Mouse (Mus musculus): ENCODE data around the gene Fa2h. TPM values are rescaled to one million over a fixed set of nuclear protein-coding genes. Genes with fewer than 3 reads are reported as not detected.
"Not testable (repeated sequence)": the region's sequence is repeated elsewhere in the genome, so short reads cannot be mapped to it uniquely, and the experiment has no call there.

The Fa2h gene
- total RNA-seq, 2 experiments from 2014 or later: 4.1 to 5.1 TPM

DNA sequence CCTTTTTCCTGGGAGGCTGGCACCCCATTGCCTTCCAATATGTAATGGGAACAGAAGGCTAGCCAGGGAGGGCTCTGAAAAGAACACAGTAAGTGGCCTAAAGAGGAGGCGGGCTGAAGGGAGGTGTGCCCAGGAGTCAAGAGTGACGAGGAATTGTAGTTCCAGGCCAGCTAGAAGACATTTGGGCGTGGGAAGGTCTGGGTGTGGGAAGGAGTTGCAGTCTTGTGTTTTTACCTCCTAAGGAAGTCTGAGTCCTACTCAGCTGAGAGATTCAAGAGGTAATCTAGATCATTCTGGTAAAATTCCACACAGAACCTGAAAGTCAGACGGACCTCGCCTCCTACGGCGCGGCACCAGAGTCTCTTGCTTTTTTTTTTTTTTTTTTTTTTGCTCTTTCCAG lies 30.1 kb downstream of the Fa2h start:
- DNase-seq (ENCODE audit: extremely low spot score in 1 of 2, low spot score in 2 of 2): no peak
- intact Hi-C loops (cut with DNase I): no loop called here

DNA sequence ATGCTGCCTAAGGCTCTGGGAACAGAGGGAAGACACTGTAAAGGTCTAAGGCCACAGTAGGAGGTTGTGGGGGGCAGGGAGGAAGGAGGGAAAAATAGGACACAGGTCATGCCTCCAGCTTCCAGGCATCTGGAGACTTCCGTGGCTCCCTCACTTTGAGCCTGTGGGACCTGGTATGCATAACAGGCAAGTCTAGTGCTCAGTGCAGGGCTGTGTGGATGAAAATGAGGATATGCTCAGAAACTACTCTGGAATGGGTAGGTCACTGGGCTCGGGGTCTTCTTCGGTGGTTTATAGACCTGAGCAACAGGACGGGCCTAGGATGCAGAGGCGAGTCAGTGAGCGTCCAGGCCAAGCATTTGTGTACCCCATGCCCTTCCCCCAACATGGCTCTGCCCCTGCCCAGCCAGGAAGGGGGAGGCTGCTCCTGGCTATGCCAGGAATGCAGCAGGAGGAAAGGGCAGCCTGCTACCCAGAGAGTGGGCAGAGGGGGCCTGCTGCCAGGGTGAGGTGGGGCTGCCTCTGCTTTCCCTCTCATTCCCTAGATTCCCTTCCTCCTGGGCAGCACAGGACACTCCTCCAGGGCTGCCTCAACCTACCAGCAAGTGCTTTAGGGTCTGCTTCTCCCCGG lies 32.9 kb downstream of the Fa2h start:
- intact Hi-C loops (cut with DNase I): no loop called here
- DNase-seq (ENCODE audit: extremely low spot score in 1 of 2, low spot score in 2 of 2): no peak

DNA sequence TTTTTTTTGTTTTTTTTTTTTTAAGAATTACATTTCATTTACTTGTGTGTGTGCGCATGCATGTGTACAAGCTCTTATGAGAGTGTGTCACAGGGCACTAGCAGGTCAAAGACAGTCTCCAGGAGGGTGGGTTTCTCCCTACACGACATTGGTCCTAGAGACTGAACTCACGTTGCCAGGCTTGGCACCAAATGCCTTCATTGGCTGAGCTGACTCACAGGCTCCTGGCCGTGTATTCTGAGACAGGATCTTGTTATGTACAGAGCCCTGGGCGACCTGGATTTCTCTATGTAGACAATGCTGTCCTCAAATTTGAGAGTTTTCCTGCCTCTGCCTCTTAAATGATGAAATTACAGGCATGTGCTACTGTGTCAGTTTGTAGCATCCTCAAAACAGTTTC lies 33.7 kb downstream of the Fa2h start:
- intact Hi-C loops (cut with DNase I): no loop called here
- no peak for DNase-seq (ENCODE audit: extremely low spot score in 1 of 2, low spot score in 2 of 2)

DNA sequence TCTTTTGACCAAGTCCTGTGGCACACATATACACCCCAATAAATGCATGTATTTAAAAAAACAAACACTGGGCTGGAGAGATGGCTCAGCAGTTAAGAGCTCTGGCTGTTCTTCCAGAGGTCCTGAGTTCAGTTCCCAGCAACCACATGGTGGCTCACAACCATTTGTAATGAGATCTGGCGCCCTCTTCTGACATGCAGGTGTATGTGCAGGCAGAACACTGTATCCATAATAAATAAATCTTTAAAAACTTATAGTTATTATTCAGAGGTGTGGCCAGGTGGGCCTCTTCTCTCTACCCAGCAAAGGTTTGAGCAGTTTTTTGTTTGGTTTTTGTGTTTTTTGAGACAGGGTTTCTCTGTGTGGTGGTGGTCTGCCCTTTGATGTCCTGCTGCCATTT lies 34.7 kb downstream of the Fa2h start:
- no peak for DNase-seq (ENCODE audit: extremely low spot score in 1 of 2, low spot score in 2 of 2)
- intact Hi-C loops (cut with DNase I): no loop called here

DNA sequence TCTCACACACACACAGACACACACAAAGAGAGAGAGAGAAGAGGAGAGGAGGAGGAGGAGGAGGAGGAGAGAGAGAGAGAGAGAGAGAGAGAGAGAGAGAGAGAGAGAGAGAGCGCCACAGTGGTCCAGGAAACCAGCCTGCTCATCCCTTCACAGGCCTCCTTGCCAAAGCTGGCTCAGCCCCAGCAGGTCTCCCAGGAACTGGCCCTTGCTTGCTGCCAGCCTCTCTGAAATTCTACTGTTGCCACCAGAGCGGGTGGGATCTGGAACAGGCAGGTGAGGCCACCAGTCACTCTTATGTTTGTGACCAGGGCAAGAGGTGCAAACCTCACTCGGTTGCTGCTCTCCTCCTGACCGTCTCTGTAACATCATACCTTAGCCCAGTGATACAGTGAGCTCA lies 36.2 kb downstream of the Fa2h start:
- intact Hi-C loops (cut with DNase I): no loop called here
- DNase-seq (ENCODE audit: extremely low spot score in 1 of 2, low spot score in 2 of 2): no peak

DNA sequence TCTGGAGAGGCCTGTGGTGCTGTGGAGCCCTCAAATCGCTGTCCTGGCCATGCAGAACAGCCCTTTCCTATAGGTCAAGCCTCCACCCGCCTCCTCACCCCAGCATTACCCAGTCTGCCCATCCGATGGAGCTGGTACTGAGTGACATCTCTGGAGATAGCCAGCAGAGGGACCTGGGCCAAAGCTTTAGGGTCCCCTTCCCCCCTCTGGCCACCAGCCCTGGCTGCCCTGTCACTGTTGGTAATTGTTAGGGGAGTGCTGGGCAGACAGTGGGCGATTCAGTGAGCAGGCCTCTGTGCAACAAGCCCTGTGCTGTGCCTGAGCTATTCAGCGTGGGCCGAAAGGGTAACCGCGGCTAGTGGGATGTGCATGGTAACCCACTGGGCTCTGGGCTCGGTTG lies 40.1 kb downstream of the Fa2h start:
- intact Hi-C loops (cut with DNase I): no loop called here
- peak; percentile 13 to 57 for DNase-seq (ENCODE audit: extremely low spot score in 1 of 2, low spot score in 2 of 2)

DNA sequence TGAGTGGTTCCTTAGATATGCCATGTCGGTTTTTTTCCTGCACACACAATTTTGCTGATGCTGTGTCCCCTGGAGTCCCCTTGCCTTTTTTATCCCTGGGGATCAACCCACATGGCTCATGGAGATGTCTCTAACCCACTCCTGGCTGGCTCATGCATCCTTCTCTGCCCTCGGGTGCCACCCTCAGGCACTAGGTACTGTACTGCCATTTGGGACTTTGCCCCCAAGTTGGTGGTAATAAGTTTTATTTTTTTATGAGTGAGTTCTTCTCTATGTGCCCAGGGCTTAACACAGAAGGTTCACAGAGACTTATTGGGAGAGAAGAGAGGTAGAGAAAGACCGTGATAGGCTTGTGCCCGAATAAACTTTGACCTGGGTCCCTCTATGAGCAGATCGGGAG lies 41.3 kb downstream of the Fa2h start:
- no peak for DNase-seq (ENCODE audit: extremely low spot score in 1 of 2, low spot score in 2 of 2)
- intact Hi-C loops (cut with DNase I): no loop called here

DNA sequence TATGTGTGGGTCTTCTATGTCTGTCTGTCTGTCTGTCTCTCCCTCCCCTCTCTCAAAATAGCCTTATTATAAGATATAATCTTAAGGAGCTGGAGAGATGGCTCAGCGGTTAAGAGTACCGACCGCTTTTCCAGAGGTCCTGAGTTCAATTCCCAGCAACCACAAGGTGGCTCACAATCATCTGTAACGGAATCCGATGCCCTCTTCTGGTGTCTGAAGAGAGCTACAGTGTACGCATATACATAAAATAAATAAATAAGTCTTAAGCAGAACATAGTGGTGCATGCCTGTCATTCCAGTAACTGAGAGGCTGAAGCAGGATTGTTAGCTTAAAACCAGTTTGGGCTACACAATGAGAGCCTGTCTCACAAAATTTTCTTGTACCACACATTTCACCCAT lies 43.0 kb downstream of the Fa2h start:
- intact Hi-C loops (cut with DNase I): no loop called here
- no peak for DNase-seq (ENCODE audit: extremely low spot score in 1 of 2, low spot score in 2 of 2)

DNA sequence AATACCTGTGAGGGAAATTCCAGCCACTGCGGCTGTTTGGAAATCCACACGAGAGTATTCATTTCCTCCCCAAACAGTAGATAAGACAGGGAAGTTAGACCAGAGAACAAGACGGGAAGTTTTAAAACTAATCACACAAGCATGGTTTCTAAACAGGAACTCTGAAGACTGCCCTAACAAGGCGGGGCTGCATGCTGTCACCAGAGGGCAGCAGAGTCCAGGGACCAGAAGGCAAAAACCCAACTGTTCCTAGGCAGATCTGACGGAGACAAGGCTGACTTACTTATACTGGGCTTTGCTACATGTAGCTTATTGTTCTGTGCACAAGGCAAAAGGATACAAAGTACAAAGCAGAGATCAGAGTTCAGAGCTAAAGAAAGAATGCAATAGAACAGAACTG lies 50.4 kb downstream of the Fa2h start:
- peak; percentile 68 to 83 for DNase-seq (ENCODE audit: extremely low spot score in 1 of 2, low spot score in 2 of 2)
- intact Hi-C loops (cut with DNase I): loop anchor here (2.0 to 10.0 kb wide), 2 partner anchors 96 to 322 kb away; no protein-coding TSS in a partner anchor

DNA sequence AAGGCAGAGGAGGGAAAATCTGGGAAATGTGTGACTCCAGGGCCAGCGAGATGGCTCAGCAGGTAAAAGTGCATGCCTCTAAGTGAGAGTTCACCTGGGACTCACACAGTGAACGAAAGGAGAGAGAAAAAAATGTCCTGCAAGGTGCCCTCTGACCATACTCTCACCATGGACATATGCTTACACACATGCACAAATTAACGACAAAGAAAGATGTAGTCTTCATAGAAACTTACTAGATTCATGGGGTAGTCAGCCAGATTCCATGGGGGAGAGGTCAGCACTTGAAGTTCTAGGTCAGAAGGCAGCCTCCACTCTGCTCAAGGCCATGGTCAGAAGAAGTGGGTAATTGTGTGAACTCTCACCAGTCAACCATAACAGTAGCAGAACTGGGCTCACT lies 53.4 kb downstream of the Fa2h start:
- DNase-seq (ENCODE audit: extremely low spot score in 1 of 2, low spot score in 2 of 2): no peak
- intact Hi-C loops (cut with DNase I): loop anchor here (10.0 kb wide), 1 partner anchor 325 kb away; no protein-coding TSS in a partner anchor

DNA sequence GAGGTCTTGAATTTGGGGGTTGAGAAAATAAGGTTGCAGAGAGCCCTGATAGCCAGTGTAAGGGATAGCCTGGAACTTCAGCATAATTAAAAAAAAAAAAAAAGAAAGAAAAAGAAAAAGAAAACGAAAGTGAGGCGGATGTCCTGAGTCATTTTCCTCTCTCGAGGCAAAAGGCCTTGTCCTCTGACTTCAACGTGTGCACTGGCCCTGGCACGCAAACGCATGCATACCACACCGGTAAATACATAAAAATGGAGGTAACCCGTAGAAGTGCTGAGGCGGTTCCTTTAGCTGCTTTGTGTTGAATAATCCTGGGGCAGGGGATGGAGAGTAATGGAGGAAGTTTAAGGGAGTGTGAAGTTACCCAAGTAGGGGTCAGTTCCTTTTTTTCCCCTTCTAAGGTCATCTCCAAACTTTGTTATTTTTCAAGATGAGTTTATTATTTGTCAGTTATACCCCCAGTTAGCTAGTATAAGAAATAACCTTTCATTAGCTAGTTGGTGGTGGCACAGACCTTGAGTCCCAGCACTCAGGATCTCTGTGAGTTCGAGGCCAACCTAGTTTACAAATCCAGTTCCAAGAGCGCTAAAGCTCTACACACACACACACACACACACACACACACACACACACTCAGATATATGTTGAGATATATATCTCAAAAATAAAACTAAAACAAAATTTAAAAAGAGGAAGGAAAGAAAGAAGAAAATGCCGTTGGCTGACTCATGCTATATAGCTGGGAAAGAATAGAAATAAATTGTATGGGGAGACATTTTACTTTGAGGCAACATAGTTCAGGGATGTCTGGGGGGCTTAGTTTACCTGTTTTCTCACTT lies 55.0 kb downstream of the Fa2h start:
- no peak for DNase-seq (ENCODE audit: extremely low spot score in 1 of 2, low spot score in 2 of 2)
- intact Hi-C loops (cut with DNase I): no loop called here

DNA sequence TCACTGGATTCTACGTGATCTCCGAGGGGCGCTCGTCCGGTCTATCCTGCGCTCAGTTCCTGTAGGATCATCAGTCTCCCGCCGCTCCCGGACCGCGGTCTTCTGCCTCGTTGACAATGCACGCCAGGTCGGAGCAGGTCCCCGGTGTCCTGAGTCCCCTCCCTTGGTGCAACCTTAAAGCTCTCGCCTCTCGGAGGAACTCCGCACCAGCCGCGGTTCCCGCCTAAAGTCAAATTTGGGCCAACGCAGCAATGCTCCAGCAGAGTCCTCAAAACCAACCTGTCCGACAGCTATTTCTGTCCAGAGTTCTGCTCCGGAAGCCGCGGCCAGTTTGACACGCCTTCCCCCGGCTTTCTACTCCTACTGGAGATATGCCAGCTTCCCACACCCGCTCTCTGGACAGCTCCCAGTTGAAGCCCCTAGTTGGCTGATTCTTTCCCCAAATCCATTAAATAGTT lies 55.7 kb downstream of the Fa2h start, which contains the start of gene Mlkl:
Gene Mlkl (minus strand): TSS at position 288 of the 458 bp plus-strand sequence.
- DNase-seq (ENCODE audit: extremely low spot score in 1 of 2, low spot score in 2 of 2): peak in 1 of 2 experiments; percentile 59
- intact Hi-C loops (cut with DNase I): no loop called here

DNA sequence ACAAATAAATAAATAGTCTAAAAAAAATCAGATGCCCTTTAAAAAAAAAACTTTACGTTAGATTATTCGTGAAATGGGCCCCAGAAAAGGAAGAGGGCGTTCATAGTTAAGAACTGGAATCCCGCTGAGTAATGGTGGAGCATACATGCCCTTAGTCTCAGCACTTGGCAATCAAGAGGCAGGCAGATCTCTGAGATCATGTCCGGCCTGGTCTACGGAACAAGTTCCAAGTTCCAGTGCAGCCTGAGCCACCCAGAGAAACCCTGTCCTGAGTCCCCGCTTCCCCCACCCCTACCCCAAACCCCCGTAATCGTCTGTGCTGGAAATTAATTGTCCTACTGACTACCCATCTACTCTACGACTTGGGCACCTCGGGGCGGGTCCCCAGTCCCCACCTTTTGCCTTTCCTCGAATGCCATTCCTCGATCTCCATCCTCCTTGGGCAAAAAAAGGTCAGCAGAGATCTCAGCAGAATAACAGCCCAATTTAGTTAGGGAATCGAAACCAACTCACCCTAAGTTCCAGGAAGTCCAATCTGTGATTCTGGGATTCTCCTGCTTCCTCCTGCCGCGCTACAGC lies 56.2 kb downstream of the Fa2h start:
- intact Hi-C loops (cut with DNase I): no loop called here
- DNase-seq (ENCODE audit: extremely low spot score in 1 of 2, low spot score in 2 of 2): no peak

DNA sequence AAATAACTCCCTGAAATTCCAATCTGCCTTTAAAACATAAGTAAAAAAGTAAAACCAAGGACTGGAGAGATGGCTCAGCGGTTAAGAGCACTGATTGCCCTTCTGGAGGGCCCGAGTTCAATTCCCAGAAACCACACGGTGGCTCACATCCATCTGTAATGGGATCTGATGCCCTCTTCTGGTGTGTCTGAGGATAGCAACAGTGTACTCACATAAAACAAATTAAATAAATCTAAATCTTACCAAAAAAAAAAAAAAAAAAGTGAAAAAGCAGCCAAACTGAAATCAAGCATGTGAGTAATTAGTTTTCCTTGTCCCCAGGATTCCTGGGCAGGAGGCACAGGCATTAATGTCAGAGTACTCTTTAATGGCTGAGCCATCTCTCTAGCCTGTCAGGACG lies 56.9 kb downstream of the Fa2h start:
- DNase-seq (ENCODE audit: extremely low spot score in 1 of 2, low spot score in 2 of 2): no peak
- intact Hi-C loops (cut with DNase I): no loop called here

DNA sequence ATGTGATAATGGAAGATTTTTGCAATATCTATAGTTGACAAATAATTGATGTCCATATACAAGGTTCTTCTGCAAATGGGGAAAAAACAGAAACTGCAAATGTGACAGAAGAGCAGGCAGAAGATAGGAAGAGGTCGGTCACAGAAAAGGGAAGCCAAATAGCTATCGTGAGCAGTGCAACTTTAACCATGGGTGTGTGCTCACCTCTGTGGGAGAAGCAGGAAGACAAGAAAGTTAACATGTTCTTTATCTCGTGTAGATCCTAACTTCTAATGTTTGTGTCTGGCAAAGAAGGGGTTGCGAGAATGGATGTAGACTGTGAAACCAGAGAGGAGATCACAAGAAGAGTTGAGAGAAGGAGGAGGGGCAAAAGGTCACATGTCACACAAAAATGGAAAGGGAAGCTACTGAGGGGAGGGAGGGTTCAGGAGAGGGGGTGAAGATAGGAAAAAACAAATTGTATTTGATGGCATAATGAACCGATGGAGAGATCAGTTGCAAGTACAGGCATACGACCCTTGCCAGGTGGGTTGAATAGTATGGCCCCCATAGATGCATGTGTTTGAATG lies 68.3 kb downstream of the Fa2h start:
- DNase-seq (ENCODE audit: extremely low spot score in 1 of 2, low spot score in 2 of 2): no peak
- intact Hi-C loops (cut with DNase I): no loop called here

DNA sequence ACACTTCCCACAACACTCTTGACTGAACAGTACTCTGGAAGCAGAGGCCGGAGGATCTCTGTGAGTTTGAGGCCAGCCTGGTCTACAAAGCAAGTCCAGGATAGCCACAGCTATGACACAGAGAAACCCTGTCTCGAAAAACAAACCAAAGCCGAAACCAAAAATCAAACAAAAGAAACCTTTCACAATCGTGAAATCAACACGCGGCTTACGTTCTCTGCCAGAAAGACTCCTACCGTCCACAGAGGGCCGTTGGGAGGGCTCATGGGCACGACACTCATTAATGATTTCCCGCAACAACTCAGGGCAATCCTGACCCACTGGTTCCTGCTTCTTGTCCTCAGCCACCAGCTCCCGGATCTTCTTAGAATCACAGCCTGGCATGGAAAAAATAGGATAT lies 78.9 kb downstream of the Fa2h start:
- intact Hi-C loops (cut with DNase I): no loop called here
- no peak for DNase-seq (ENCODE audit: extremely low spot score in 1 of 2, low spot score in 2 of 2)

DNA sequence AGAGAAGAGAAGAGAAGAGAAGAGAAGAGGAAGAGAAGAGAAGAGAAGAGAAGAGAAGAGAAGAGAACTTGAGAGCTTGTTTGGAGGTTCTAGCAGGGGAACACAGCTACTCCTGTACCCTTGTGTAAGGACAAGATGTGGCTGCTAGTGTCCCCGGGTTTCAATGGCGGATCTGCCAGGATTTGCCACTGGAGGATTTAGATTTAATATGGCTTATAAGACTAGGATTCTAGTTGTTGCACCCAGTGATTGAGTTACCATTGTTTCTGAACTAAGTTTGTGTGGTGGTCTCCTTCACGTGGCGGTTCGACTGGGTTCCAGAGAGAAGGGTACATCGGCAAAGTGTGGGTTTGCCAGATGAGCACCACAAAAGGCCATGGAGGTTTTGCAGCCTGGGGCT lies 79.7 kb downstream of the Fa2h start:
- DNase-seq (ENCODE audit: extremely low spot score in 1 of 2, low spot score in 2 of 2); intact Hi-C loops (cut with DNase I): not testable (repeated sequence)

DNA sequence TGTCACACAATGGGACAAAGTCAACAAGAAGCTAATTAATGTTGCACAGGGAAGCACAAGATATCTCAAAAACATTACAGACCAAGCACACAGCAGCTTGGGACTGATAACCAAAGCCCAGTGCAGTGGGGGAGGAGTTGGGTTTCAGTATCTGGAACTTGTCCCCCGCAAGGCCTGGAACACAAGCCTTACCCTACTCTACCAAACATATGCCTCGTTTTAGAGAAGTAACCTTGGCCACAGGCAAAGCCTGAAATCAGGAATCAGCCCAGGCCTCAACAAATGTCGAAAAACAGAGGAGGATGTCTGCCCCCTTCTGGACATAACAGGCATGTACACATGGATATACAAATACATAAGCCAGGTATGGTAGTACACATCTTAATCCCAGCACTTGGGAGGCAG lies 80.9 kb downstream of the Fa2h start:
- intact Hi-C loops (cut with DNase I): no loop called here
- no peak for DNase-seq (ENCODE audit: extremely low spot score in 1 of 2, low spot score in 2 of 2)

DNA sequence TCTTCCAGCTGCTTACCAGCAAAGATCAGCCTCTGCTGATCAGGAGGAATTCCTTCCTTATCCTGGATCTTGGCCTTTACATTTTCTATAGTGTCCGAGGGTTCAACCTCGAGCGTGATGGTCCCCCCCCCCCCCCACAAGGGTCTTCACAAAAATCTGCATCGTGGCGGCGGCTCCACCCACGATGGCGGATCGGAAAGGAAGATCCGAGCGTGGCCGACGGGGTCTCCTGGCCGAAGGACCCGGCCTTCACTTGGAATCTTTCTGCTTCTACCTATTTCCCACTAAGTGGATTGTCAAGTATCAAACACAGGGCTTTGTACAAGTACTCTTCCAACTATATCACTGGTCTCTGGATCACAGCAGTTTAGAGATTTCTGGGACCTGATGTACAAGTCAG lies 83.6 kb downstream of the Fa2h start:
- DNase-seq (ENCODE audit: extremely low spot score in 1 of 2, low spot score in 2 of 2); intact Hi-C loops (cut with DNase I): not testable (repeated sequence)

Measured in left cerebral cortex, postnatal 10 days (tissue).